Mouse (Mus musculus): Measurements from ENCODE around the gene Npas2.
A peak's percentile ranks its signal among the peaks of the same experiment; 100 is the strongest.

The Npas2 gene

GRCm38 (mm10) chr1:39212982-39213381, 19.5 kb downstream of the Npas2 start:
- no peak for DNase-seq (ENCODE audit: low spot score in 2 of 2)

- DNase-seq (ENCODE audit: low spot score in 2 of 2), result no peak
These were observed 24.1 kb downstream of the Npas2 start for GRCm38 (mm10) chr1:39217584-39217983.

- no peak for DNase-seq (ENCODE audit: low spot score in 2 of 2)
These were observed 34.9 kb downstream of the Npas2 start for GRCm38 (mm10) chr1:39228401-39228800.

GRCm38 (mm10) chr1:39230021-39230420, 36.5 kb downstream of the Npas2 start:
- no peak for DNase-seq (ENCODE audit: low spot score in 2 of 2)

DNA sequence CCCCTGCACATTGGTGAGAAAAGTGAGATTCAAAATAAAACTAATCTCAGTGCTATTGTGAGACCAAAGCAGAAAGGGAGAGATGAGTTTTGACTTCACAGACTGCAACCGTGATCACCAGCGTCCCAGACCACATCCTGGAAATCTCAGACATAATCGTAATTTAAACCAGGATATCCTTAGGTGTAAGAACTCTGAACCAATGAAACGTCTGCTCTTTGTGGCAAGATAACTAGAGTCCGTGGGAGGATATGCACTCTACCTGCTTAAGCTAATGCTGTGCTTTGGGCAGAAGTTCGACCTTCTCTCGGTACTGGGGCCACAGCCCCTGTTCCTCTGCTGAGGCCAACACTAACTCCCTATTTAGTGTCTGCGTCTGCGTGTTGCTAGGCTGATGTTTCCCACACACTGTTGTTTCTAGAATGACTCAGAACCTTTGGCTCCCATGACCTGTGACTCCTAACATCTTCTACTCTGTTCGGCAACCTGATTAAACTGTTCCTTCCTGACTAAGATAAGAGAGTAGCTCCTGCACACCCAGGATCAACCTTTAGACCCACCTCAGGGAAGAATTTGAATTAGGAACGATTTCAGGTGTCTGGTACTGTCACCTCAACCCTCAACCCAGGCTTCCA, 41.4 kb downstream of the Npas2 start:
- DNase-seq (ENCODE audit: low spot score in 2 of 2), result no peak

GRCm38 (mm10) chr1:39237503-39238255, 44.1 kb downstream of the Npas2 start:
- DNase-seq (ENCODE audit: low spot score in 2 of 2), result no peak

- no peak for DNase-seq (ENCODE audit: low spot score in 2 of 2)
These were observed 47.5 kb downstream of the Npas2 start for GRCm38 (mm10) chr1:39240860-39241584.

DNA sequence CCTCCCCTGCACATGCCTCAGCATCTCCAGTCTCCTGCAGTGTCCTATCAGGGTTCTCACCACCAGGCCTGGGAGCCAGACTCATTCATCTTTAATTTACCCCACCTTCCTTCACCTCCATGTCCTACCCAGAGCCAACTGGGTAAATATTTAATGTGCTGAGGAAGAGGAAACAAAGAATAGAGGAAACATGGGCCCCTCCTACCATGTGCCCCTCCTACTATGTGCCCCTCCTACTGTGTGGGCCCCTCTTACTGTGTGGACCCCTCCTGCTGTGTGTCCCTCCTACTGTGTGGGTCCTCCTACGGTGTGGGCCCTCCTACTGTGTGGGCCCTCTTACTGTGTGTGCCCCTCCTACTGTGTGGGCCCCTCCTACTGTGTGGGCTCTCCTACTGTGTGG, 51.2 kb downstream of the Npas2 start:
- DNase-seq (ENCODE audit: low spot score in 2 of 2), result no peak

- DNase-seq (ENCODE audit: low spot score in 2 of 2), result peak; percentile 65 to 68
These were observed 58.1 kb downstream of the Npas2 start for GRCm38 (mm10) chr1:39251679-39252078.

DNA sequence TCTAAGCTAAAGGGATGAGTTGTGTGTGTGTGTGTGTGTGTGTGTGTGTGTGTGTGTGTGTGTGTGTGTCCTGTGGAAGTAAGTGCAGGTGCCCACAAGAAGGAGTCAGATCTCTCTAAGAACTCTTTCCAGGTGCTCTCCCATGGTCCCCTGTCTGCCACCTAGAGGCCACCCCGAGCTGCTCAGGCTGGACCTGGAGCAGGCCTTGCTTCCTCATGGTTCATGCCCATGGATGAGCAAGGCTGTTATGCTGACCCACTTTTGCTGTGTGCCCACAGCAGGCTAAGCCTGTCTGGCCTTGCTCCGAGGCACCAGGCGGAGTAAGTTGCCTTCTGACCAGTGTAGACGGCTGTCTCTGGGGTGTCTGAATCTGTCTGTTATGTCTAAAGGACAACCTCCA, 60.2 kb downstream of the Npas2 start:
- no peak for DNase-seq (ENCODE audit: low spot score in 2 of 2)

- no peak for DNase-seq (ENCODE audit: low spot score in 2 of 2)
These were observed 62.5 kb downstream of the Npas2 start for GRCm38 (mm10) chr1:39256051-39256450.

GRCm38 (mm10) chr1:39256513-39257330, 63.2 kb downstream of the Npas2 start:
- no peak for DNase-seq (ENCODE audit: low spot score in 2 of 2)

DNA sequence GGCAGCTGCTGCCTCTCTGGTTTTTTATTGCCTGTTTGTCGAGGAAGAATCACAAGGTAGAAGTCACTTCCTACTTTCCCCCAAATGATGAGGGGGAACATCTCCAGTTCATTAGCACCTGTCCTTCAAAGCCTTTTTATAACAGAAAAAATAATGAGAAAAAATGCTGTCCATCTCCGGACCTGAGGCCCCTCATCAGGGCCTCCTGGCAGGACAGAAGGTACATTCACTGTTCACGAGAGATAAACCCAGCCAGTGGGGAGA, 63.7 kb downstream of the Npas2 start:
- DNase-seq (ENCODE audit: low spot score in 2 of 2), result no peak

GRCm38 (mm10) chr1:39259668-39260067, 66.1 kb downstream of the Npas2 start:
- no peak for DNase-seq (ENCODE audit: low spot score in 2 of 2)

DNA sequence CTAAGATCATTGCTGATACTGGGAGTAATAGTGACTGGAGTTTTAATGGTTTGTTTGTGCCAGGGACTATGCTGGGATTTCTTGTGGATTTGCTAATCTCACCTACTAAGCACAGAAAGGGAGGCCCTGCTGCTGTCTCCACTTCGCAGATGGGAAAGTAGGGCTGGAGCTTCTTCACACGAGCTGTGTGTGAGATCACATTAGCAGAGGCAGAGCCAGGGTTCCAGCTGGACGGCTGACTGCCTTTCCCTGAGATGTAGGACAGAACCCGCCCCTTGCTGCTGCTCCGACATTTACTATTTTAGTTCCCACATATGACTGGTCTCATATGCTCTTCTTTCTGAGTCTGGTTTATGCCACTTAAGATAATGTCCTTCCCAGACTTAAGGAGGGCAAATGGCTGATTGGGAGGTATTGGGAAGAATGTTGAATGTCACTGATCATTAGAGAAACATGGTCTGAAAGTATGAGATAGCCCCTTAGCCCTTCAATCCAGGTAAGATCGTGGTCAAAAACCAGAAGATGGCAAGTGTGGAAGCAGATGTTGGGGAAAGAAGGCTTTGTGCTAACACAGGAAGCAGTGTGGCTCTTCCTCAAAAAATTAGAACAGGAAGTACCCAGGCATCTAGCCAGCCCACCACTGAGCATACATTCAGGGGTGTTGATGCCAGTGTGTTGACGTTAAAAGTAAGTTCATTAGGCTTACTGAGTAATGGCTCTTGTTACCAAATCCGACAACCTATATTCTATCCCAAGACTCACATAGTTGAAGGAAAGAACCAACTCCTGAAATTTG, 66.8 kb downstream of the Npas2 start:
- DNase-seq (ENCODE audit: low spot score in 2 of 2), result peak; percentile 31 to 55

GRCm38 (mm10) chr1:39266843-39267512, 73.4 kb downstream of the Npas2 start:
- DNase-seq (ENCODE audit: low spot score in 2 of 2), result no peak

GRCm38 (mm10) chr1:39272976-39273375, 79.4 kb downstream of the Npas2 start:
- no peak for DNase-seq (ENCODE audit: low spot score in 2 of 2)

DNA sequence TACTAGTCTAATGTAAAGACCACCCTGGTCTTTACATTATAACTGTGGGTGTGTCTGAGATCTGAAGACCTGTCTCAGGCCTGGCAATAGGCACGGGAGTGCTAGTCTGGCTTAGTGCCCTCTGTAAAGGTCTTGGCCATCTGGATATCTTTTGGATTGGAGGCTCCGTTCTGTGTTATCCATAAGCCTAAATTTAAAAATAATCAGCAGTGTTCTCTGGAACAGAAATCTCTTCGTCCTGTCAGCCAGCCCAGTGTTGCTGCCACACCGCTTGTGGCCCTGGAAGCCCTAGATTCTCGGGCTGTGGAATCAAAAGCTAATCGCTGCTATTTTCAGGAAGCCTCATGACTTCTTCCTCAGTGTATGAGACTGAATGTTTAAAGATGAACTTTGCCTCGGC, 86.9 kb downstream of the Npas2 start:
- no peak for DNase-seq (ENCODE audit: low spot score in 2 of 2)

DNA sequence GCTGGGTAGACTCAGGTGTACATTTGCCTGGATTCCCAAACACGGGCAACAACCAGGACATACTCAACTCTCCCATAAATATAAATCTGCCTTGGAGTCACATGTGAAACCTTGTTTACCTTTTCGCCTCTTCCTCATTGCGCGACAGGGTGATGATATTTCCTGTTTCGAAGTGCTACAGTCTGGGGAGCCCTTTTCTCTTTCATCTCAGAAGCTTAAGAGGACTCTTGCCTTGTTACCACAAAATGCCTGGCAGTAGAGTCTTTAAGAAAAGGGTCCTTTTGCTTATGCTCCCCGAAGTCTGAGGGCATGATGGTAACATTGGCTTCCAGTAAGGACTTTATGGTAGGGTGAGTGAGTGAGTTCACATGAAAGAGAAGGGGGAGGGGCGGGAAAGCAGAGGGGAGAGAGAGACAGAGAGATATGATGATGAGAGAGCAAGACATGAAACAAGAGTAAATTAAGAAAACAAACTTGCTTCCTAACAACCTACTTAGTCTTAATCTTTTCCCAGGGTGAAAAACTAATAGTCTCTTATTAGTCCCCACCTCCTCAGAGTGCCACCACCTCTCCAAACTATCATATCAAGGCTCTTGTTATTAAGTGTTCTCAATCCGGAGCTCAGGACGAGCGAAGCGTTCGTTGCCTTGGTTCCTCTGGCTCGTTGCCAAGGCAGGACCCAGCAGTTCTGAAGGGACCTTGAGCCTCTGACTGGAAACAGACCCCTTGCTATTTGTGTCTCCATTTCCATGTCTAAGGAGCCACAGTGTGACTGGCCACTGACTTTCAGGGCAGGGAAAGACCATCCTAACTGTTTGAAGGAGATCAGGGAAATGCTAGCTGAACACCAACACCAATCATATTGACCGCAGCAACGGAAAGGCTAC, 87.7 kb downstream of the Npas2 start:
- DNase-seq (ENCODE audit: low spot score in 2 of 2), result no peak

- DNase-seq (ENCODE audit: low spot score in 2 of 2), result no peak
These were observed 88.4 kb downstream of the Npas2 start for GRCm38 (mm10) chr1:39281888-39282287.

Measured in right cerebral cortex, postnatal 36 days (tissue).